Mouse (Mus musculus): ENCODE results near the gene Srsf3. TPM values are rescaled to one million over a fixed set of nuclear protein-coding genes. Genes with fewer than 3 reads are reported as not detected.
A peak's percentile ranks its signal among the peaks of the same experiment; 100 is the strongest.
"Not testable (repeated sequence)": the region's sequence is repeated elsewhere in the genome, so short reads cannot be mapped to it uniquely, and the experiment has no call there.

The Srsf3 gene
- polyA plus RNA-seq, 2 experiments, result 123 to 269 TPM

DNA sequence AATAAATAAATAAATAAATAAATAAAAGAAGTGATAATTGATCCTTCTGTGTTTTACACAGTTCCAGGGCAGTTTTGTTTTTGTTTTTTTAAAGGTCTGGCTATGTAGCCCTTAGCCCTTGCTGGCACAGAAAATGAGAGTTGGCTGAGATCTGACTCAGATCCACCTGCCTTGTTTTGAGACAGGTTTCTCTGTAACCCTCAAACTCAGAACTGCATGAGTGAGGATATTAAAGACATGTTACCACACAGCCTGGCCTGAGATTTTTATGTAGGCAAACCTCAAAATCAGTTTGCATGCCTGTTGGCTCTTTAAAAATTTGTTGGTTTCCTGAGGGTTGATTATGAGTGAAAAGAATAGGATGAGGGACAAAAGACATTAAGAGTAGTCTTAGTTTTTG is 3.1 kb downstream of the Srsf3 start:
- H3K27ac ChIP-seq, result no peak overlapping the region; the same call in 1 of the 2 replicates
- H3K9me3 ChIP-seq (ENCODE audit: control insufficient read depth, low read length), result no peaks in the 10 kb centered on the region
- H3K4me3 ChIP-seq (ENCODE audit: insufficient read depth in 1 of 2, low read depth in 2 of 2, low read length in 2 of 2), result peak overlapping the region; percentile 23 to 98; a peak in 3 of 4 replicates
- H3K4me2 ChIP-seq (ENCODE audit: low read depth), result peak overlapping the region; percentile 89
- H3K36me3 ChIP-seq (replicated peaks; ENCODE audit: control insufficient read depth, insufficient read depth, low read depth), result peaks cover 64% of the 10 kb centered on the region
- TF ChIP-seq CTCF (IDR thresholded peaks at IDR 0.05; ENCODE audit: low read depth), result no peak
- no peak for TF ChIP-seq EP300 (IDR thresholded peaks at IDR 0.05; ENCODE audit: low read depth)
- H3K4me1 ChIP-seq (replicated peaks; ENCODE audit: control insufficient read depth in 2 of 2, insufficient read depth in 2 of 2, low read length in 1 of 2), result peaks cover 9 to 20% of the 10 kb centered on the region in 2 experiments; a peak in 3 of 4 replicates
- DNase-seq (ENCODE audit: low read depth in 3 of 3, low spot score in 3 of 3) (no peak), ATAC-seq (ENCODE audit: insufficient read depth) (no peak)
- H3K27me3 ChIP-seq (ENCODE audit: control insufficient read depth, insufficient read depth, low read length), result no peaks in the 10 kb centered on the region
- peak overlapping the region; percentile 14; the same call in 1 of the 2 replicates for H3K9ac ChIP-seq (replicated peaks)

GRCm38 (mm10) chr17:29039351-29039750 is 6.9 kb downstream of the Srsf3 start:
- DNase-seq (ENCODE audit: low read depth in 3 of 3, low spot score in 3 of 3), result no peak
- Histone ChIP-seq H3K4me1 (replicated peaks; ENCODE audit: control insufficient read depth in 2 of 2, insufficient read depth in 2 of 2, low read length in 1 of 2) (peaks cover 6 to 15% of the 10 kb centered on the region in 2 experiments; a peak in 3 of 4 replicates), H3K36me3 (replicated peaks; ENCODE audit: control insufficient read depth, insufficient read depth, low read depth) (peaks cover 91% of the 10 kb centered on the region), H3K27me3 (ENCODE audit: control insufficient read depth, insufficient read depth, low read length) (no peaks in the 10 kb centered on the region), H3K4me2 (ENCODE audit: low read depth) (no peak overlapping the region), H3K4me3 (ENCODE audit: insufficient read depth in 1 of 2, low read depth in 2 of 2, low read length in 2 of 2) (no peak overlapping the region), H3K9me3 (ENCODE audit: control insufficient read depth, low read length) (no peaks in the 10 kb centered on the region), H3K27ac (no peak overlapping the region), H3K9ac (replicated peaks) (no peak overlapping the region)
- no peak for TF ChIP-seq EP300 (IDR thresholded peaks at IDR 0.05; ENCODE audit: low read depth)
- no peak for TF ChIP-seq CTCF (IDR thresholded peaks at IDR 0.05; ENCODE audit: low read depth)
- WGBS (ENCODE audit: insufficient replicate concordance), result 67% methylated on average over 11 of the region's 11 CpGs
- ATAC-seq (ENCODE audit: insufficient read depth), result no peak

GRCm38 (mm10) chr17:29041632-29042031 is 9.2 kb downstream of the Srsf3 start:
- H3K4me3 ChIP-seq (ENCODE audit: insufficient read depth in 1 of 2, low read depth in 2 of 2, low read length in 2 of 2); DNase-seq (ENCODE audit: low read depth in 3 of 3, low spot score in 3 of 3); H3K27ac ChIP-seq; ATAC-seq (ENCODE audit: insufficient read depth); H3K4me1 ChIP-seq (replicated peaks; ENCODE audit: control insufficient read depth in 2 of 2, insufficient read depth in 2 of 2, low read length in 1 of 2); H3K9me3 ChIP-seq (ENCODE audit: control insufficient read depth, low read length); H3K9ac ChIP-seq (replicated peaks); H3K4me2 ChIP-seq (ENCODE audit: low read depth); H3K27me3 ChIP-seq (ENCODE audit: control insufficient read depth, insufficient read depth, low read length): not testable (repeated sequence)
- 21% methylated on average over 3 of the region's 3 CpGs for WGBS (ENCODE audit: insufficient replicate concordance)
- peaks cover 94% of the 10 kb centered on the region for H3K36me3 ChIP-seq (replicated peaks; ENCODE audit: control insufficient read depth, insufficient read depth, low read depth)

DNA sequence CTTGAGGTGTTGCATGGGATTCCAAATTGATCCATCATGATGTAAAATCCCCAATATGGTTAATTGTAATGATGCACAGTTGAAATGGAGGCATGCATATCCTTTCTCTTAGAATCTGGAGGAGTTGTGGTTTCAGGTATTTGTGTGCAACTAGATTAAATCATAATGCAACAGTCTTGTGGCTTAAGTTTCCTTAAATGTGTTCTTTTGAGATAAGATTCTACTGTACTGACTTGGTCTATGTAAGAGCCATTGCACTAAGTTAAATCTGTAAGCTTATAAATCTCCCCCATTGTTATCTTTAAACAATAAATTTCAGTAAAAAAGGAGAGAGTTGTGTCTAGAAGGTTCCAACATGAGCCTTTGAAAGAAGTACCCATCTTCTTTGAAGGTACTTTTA is 10.1 kb downstream of the Srsf3 start:
- Histone ChIP-seq H3K9ac (replicated peaks) (no peak overlapping the region), H3K27me3 (ENCODE audit: control insufficient read depth, insufficient read depth, low read length) (no peaks in the 10 kb centered on the region), H3K4me3 (ENCODE audit: insufficient read depth in 1 of 2, low read depth in 2 of 2, low read length in 2 of 2) (no peak overlapping the region), H3K27ac (no peak overlapping the region), H3K36me3 (replicated peaks; ENCODE audit: control insufficient read depth, insufficient read depth, low read depth) (peaks cover 94% of the 10 kb centered on the region), H3K9me3 (ENCODE audit: control insufficient read depth, low read length) (no peaks in the 10 kb centered on the region), H3K4me1 (replicated peaks; ENCODE audit: control insufficient read depth in 2 of 2, insufficient read depth in 2 of 2, low read length in 1 of 2) (peaks cover 0 to 8% of the 10 kb centered on the region in 2 experiments; a peak in 1 of 4 replicates), H3K4me2 (ENCODE audit: low read depth) (no peak overlapping the region)
- ATAC-seq (ENCODE audit: insufficient read depth) (no peak), DNase-seq (ENCODE audit: low read depth in 3 of 3, low spot score in 3 of 3) (no peak)
- TF ChIP-seq CTCF (IDR thresholded peaks at IDR 0.05; ENCODE audit: low read depth) (no peak), EP300 (IDR thresholded peaks at IDR 0.05; ENCODE audit: low read depth) (no peak)

DNA sequence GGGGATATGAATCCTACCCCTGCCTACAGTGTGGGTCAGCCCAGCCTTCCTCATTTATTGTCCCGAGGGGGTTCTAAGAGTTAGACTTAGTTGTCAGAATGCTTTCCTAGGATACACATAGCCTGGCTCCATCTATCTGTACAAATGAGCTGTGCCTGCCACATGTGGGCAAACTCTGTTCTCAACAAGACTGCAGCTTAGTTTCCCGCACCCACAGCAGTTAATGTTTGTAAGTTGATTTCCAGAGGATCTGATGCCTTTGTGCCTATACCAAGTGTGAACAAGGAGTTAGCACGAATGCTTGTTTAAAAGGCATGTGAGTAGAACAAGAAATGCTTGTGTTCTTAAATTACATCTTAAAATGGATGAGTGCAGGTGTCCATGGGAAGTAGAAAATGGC is 11.2 kb downstream of the Srsf3 start:
- no peak overlapping the region for H3K4me3 ChIP-seq (ENCODE audit: insufficient read depth in 1 of 2, low read depth in 2 of 2, low read length in 2 of 2)
- peaks cover 85% of the 10 kb centered on the region for H3K36me3 ChIP-seq (replicated peaks; ENCODE audit: control insufficient read depth, insufficient read depth, low read depth)
- H3K4me2 ChIP-seq (ENCODE audit: low read depth), result no peak overlapping the region
- 88% methylated on average over 3 of the region's 3 CpGs for WGBS (ENCODE audit: insufficient replicate concordance)
- H3K27me3 ChIP-seq (ENCODE audit: control insufficient read depth, insufficient read depth, low read length), result no peaks in the 10 kb centered on the region
- no peak overlapping the region for H3K27ac ChIP-seq
- H3K4me1 ChIP-seq (replicated peaks; ENCODE audit: control insufficient read depth in 2 of 2, insufficient read depth in 2 of 2, low read length in 1 of 2), result peaks cover 0 to 6% of the 10 kb centered on the region in 2 experiments; a peak in 1 of 4 replicates
- ATAC-seq (ENCODE audit: insufficient read depth), result no peak
- no peak for DNase-seq (ENCODE audit: low read depth in 3 of 3, low spot score in 3 of 3)
- TF ChIP-seq CTCF (IDR thresholded peaks at IDR 0.05; ENCODE audit: low read depth), result no peak
- no peak for TF ChIP-seq EP300 (IDR thresholded peaks at IDR 0.05; ENCODE audit: low read depth)
- H3K9ac ChIP-seq (replicated peaks), result no peak overlapping the region
- H3K9me3 ChIP-seq (ENCODE audit: control insufficient read depth, low read length), result no peaks in the 10 kb centered on the region

Data from liver, embryonic 14.5 days (tissue).